Mouse (Mus musculus) CH12.LX (cell line): ENCODE measurements around the gene 9930022D16Rik.

ENCODE experiments used
- CHD1 ChIP-seq: IDR thresholded peaks from 2 replicates; pipeline ENCODE4 v1.6.1; 2012; ENCODE audit warnings: low read depth, low read length, improper control_type of control experiment, inconsistent platforms
- CTCF ChIP-seq, 2 experiments: IDR thresholded peaks in 1 of 2; conservative IDR thresholded peaks in 1 of 2; 2 replicates each; pipeline ENCODE4 v1.5.1; 2011 to 2012; ENCODE audit warnings: low read depth in 2 of 2, low read length in 2 of 2, improper control_type of control experiment in 1 of 2, inconsistent platforms in 1 of 2, mild to moderate bottlenecking in 1 of 2, moderate library complexity in 1 of 2
- EP300 ChIP-seq: IDR thresholded peaks from 2 replicates; pipeline ENCODE4 v1.6.1; 2011; ENCODE audit warnings: low read length, improper control_type of control experiment
- MAZ ChIP-seq: IDR thresholded peaks from 2 replicates; pipeline ENCODE4 v1.6.1; 2012; ENCODE audit warnings: low read depth, mild to moderate bottlenecking, inconsistent platforms, low read length, improper control_type of control experiment, moderate library complexity
- MYC ChIP-seq: IDR thresholded peaks from 2 replicates; pipeline ENCODE4 v1.6.1; 2011; ENCODE audit warnings: low read depth, mild to moderate bottlenecking, improper control_type of control experiment, low read length
- POLR2A ChIP-seq: IDR thresholded peaks from 2 replicates; pipeline ENCODE4 v1.6.1; 2011; ENCODE audit warnings: low read depth, mild to moderate bottlenecking, improper control_type of control experiment, low read length
- TBP ChIP-seq: conservative IDR thresholded peaks from 2 replicates; pipeline ENCODE4 v1.6.1; 2011; ENCODE audit warnings: low read depth, low read length, improper control_type of control experiment
- TCF12 ChIP-seq: IDR thresholded peaks from 2 replicates; pipeline ENCODE4 v1.6.1; 2014; ENCODE audit warnings: low read depth, mild to moderate bottlenecking, inconsistent platforms, low read length, improper control_type of control experiment
- USF1 ChIP-seq: IDR thresholded peaks from 2 replicates; pipeline ENCODE4 v1.6.1; 2014; ENCODE audit warnings: low read depth, mild to moderate bottlenecking, inconsistent platforms, low read length, improper control_type of control experiment
- ZC3H11A ChIP-seq: IDR thresholded peaks from 2 replicates; pipeline ENCODE4 v1.6.1; 2012; ENCODE audit warnings: low read depth, mild to moderate bottlenecking, inconsistent platforms, low read length, improper control_type of control experiment

GRCm38 (mm10) chr11:109389046-109389445 lies 24.7 kb upstream of the 9930022D16Rik start:
- no peak for TF ChIP-seq CTCF (conservative IDR thresholded peaks at IDR 0.05 in 1 of 2, IDR thresholded peaks at IDR 0.05 in 1 of 2; ENCODE audit: low read depth in 2 of 2, low read length in 2 of 2)
- no peak for TF ChIP-seq MAZ
- no peak for TF ChIP-seq ZC3H11A
- no peak for TF ChIP-seq TBP
- no peak for TF ChIP-seq EP300
- TF ChIP-seq USF1 = no peak
- no peak for TF ChIP-seq MYC
- TF ChIP-seq TCF12 = no peak
- no peak for TF ChIP-seq CHD1
- no peak for TF ChIP-seq POLR2A
